Mouse (Mus musculus) monocyte, adult 5-6 weeks (primary cell): ENCODE measurements around the gene Ripk3. TPM values are rescaled to one million over a fixed set of nuclear protein-coding genes. Genes with fewer than 3 reads are reported as not detected.
"Not testable (repeated sequence)": the region's sequence is repeated elsewhere in the genome, so short reads cannot be mapped to it uniquely, and the experiment has no call there.

Experiments used
- ATAC-seq: fragments of 153-309, 156-312 bp; replicated peaks from 2 replicates; pipeline ENCODE4 v1.8.0; 2017; ENCODE audit warnings: mild to moderate bottlenecking; ENCODE audit not compliant: low TSS enrichment, insufficient number of reproducible peaks, severe bottlenecking, poor library complexity, low FRiP score
- total RNA-seq: library from RNA; stranded (forward); fragments of 200-1000, 200-491, 200-594 nt; gene quantifications from 3 replicates; pipeline ENCODE4 v1.2.3, GENCODE M21; 2017

Gene Ripk3
- total RNA-seq, 1 experiment from 2014 or later, result 18.7 TPM

DNA sequence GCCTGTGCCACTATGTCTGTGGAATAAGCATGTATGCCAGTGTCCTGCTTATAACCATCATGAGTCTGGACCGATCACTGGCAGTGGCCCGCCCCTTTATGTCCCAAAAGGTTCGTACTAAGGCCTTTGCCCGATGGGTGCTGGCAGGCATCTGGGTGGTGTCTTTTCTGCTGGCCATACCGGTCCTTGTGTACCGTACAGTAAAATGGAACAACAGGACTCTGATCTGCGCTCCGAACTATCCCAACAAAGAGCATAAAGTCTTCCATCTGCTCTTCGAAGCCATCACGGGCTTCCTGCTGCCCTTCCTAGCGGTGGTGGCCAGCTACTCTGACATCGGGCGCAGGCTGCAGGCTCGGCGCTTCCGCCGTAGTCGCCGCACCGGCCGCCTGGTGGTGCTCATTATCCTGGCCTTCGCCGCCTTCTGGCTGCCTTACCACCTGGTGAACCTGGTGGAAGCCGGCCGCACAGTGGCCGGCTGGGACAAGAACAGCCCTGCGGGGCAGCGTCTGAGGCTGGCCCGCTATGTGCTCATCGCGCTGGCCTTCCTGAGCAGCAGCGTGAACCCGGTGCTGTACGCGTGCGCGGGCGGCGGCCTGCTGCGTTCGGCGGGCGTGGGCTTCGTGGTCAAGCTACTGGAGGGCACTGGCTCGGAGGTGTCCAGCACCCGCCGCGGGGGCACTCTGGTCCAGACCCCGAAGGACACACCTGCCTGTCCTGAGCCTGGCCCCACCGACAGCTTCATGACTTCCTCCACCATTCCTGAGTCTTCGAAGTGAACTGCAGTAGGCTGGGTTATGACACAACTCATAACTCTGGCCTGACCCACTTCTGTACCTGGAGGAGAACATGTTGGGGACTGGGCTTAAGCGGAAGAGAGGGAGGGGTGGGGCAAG, 20.9 kb downstream of the Ripk3 start:
- no peak for ATAC-seq

DNA sequence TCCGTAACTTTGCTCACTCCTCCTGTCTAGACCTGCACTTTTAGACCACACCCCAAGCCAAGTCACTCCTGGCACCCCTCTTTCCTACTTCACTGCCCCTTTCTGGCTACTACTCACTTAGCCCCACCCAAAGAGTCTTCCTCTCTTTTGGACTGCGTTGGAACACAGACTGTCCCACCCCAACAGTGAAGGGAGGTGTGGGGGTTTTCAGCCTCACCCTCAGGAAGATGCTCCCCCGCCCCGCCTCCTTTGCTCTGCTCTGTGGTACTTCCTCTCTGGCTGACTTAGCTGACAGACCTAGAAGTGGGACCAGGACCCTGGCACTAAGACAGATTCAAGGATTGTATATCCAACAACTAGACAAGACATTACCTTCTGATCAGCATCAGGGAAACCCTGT, 23.0 kb downstream of the Ripk3 start, which contains the start of gene Ltb4r1:
Gene Ltb4r1, plus strand, starts transcription at position 267 of the 400 bp plus-strand sequence.
- peak; percentile 27; the same call in 1 of the 2 replicates for ATAC-seq

DNA sequence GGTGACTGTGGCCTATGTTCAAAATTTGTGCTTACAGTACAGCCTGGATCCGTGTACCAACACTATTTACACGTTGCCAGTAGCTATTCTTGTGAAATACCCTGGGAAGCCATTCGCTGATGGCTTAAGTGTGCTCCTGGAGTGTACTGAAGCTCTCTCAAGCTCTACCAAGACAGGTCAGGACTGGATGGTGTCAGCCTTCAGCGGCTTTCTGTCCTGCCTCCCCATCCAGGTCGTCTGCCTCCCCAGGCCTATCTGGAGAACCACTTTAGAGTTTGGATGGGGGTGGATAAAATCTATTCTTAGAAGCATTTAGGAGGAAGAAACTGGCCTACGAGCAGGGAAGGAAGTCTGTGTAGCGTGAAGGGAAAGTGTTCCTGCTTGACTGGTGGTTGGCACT, 25.5 kb downstream of the Ripk3 start:
- no peak for ATAC-seq

DNA sequence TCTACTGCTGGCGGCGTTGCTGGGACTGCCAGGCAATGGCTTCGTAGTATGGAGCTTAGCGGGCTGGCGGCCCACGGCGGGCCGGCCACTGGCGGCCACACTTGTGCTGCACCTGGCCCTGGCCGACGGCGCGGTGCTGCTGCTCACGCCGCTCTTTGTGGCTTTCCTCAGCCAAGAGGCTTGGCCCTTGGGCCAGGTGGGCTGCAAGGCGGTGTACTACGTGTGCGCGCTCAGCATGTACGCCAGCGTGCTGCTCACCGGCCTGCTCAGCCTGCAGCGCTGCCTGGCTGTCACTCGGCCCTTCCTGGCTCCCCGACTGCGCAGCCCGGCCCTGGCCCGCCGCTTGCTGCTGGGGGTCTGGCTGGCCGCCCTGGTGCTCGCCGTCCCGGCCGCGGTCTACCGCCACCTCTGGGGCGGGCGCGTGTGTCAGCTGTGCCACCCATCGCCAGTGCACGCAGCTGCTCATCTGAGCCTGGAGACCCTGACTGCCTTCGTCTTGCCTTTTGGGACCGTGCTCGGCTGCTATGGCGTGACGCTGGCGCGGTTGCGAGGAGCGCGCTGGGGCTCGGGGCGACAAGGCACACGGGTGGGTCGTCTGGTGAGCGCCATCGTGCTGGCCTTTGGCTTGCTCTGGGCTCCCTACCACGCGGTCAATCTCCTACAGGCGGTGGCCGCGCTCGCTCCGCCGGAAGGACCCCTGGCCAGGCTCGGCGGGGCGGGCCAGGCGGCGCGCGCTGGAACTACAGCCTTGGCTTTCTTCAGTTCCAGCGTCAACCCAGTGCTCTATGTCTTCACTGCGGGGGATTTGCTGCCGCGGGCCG, 26.5 kb downstream of the Ripk3 start:
- ATAC-seq, result no peak

DNA sequence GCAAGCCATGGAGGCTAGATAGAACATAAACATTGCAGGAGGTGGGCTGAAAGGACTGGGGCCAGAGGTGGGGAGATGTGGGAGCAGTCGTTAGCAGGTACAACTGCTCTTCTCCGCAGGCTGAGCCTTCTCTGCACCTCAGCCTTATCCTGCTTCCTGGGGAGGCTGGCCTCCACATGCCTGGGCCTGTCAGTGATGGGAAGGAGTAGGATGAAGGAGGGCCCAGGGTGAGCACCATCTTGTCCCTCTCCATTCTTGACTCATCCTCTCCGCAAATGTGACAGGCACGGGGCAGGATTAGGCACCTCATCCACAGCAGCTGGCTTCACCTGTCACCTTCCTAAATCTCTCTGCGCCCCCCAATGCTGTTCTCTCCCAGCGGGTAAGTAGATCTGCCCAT, 27.5 kb downstream of the Ripk3 start, which contains the start of gene Ltb4r2:
Gene Ltb4r2, plus strand, starts transcription at position 266 of the 400 bp plus-strand sequence.
- no peak for ATAC-seq

DNA sequence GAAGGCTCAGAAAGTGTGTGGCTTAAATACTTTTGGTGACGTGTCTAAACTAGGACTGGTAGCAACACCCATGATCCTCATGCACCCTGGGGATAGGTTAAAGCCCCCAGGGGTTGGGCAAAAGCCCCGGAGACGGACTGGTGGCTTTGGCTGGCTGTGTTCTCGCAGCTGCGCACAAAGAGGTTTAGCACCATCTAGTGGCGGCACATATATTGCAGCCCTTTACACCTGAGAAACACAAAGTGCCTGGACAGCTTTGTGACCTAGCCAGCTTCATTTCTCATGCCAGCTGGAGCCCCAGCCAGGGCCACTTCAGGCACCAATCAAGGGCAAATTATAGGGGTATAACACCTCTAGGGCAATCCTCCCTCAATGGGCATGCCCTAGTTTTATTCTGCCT, 28.5 kb downstream of the Ripk3 start:
- ATAC-seq, result not testable (repeated sequence)

DNA sequence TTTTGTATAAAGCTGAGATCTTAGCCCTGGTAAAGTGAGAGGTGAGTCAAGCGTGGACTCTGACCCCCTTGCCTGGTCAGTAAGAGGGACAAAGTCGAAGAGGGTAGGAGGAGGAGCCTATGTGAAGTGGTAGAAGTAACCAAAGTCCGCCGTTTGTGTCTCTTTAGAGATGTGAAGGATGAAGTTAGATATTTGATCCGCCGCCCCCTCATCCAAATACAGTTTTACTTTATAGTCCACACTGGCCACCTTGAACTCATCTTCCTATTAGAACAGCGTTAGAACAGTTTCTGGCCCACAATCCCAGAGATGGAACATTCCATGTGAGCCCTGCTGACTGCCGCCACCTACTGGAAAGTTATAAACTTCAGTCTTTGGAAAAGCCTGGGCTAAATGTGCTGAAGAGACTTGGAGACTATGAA, 30.3 kb downstream of the Ripk3 start, which contains the start of gene Cideb:
Gene Cideb, minus strand, starts transcription at position 96 of the 422 bp plus-strand sequence.
- no peak; the same call in 1 of the 2 replicates for ATAC-seq

DNA sequence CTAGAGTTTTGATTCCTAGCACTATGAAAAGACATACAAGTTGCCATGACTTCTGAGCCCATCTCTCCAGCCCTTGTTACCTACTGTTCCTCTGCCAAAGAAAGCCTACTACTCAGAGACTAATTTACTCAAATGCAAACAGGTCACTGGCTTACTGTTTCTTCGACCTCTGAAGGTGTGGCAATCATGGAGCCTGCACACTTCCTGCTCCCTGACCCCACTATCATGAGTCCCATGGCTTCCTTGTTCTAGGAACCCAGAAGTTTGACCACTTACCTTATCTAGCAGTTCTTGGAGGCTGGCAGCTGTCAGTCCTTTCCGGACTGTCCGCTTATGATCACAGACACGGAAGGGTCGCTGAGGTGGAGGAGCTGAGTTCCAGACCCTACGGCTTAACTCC, 31.1 kb downstream of the Ripk3 start:
- ATAC-seq, result no peak

DNA sequence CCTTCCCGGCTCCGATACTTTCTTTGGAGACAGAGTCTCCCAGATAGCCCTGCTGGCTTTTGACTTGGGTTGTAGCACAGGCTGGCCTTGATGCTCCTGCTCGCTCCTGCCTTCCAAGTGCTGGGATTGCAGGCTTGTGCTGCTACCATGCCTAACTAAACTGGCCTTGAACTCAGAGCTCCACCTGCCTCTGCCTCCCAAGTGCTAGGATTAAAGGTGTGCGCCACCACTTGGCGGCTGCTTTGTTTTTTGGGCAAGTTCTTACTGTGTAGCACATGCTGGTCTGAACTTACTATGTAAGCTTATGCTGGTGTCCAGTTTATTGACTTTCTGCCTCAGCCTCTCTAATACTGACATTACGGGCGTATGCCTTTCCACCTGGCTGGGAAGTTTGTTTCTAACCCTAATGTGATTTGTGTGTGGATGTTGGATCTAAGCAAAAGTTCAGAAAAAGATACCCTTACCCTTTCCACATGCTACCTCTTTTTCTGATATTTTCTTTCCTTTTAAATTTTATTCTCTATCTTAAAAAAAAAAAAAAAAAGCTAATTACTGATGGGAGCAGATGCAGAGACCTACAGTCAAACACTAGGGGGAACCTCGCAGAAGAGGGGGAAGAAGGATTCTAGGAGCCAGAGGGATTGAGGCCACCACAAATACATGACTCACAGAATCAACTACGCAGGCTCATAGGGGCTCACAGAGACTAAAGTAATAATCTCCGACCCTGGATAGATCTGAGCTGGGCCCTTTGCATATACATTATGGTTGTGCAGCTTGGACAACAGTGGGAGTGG, 41.4 kb downstream of the Ripk3 start:
- ATAC-seq, result no peak

DNA sequence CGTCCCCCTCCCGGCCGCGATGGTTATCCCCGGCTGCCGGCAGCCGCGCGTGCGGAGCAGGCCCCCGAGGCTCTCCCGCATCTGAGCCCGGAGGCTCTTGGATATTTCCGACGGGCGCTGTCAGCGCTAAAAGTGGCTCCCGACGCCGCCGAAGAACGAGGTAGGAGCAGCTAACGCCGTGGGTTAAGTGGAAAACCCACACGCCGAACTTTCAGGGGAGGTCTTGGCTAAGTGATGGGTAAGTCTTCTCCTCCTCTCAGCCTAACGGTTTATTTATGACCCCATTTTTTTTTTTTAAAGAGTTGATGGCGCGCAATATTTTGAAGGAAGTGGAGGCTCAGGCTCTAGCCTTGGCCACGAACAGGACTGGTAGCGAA, 42.8 kb downstream of the Ripk3 start:
- ATAC-seq, result no peak

DNA sequence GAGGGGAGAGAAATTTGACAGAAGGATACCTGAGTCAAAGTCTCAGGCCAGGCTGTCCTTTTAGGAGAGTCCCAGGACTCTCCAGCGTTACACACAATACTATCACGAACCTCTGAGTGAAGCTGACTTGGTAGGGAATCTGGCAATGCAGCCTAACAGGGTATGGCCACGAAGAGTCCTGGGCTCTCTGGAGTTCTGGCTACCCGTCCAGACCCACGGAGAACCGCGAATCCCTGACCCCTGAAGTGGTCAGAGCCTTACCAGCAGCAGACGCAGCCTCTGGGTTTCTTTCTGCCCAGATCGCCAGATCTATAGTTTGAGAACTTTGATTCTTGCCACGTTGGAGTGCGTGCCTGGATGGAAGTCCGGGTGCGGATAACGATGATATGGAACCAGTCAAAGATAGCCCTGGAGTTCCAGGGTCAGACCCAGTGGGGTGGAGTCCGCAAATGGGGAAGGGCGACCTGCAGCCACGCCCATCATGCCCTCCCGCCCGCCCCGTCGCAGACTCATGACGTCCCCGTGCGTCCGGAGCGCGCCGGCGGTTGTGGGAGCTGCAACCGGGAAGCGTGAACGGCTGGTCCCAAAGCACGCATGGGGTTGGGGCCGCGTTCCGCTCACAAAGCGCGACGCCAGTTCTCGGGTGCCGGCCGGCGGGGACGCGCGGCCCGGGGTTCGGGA, 43.3 kb downstream of the Ripk3 start, which contains the start of the genes Dhrs1 and Nop9:
Gene Dhrs1, minus strand, starts transcription at position 511 of the 681 bp plus-strand sequence.
Gene Nop9, plus strand, starts transcription at position 514 of the 681 bp plus-strand sequence.
- peak; percentile 73 for ATAC-seq

DNA sequence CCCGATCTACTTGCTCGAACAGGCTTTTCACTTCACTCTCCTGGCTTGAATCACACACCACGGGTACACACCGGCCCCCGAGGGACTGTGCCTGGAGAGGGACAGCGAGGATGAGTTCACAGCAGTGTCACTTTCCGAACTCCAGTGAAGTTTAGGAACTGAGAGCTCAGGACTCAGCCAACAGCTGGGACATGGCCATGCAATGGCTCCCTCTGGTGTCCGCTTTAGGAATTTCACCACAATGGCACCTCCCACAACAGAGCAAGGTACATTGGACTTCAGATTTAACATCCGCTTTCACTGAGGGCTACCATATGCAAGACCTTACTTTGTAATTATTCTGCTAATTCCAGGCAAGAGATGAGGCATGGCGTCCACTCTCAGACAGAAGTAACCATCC, 45.0 kb downstream of the Ripk3 start:
- ATAC-seq, result peak; percentile 84

DNA sequence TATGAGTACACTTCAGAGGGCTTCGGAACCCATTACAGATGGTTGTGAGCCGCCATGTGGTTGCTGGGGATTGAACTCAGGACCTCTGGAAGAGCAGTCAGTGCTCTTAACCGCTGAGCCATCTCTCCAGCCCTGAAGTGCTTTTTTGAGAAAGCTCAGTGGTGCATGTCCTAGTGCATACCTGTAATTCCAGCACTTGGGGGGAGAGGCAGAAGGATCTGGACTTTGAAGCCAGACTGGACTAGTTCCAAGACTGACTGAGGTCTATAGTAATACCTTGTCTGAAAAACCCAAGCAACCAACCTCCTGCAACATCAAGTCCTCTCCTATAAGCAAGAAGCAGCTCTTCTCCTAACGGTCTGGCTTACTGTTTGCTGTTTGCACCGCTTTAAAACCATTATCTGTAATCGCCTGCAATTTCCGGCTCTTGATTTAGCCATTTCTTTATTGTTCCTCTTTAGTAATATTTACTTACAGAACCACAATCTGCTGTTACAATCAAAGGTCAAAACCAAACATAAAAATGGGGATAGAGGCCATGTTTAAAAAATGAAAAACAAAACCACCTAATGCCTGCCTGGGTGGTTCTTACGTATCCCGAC, 51.5 kb downstream of the Ripk3 start:
- ATAC-seq, result no peak

DNA sequence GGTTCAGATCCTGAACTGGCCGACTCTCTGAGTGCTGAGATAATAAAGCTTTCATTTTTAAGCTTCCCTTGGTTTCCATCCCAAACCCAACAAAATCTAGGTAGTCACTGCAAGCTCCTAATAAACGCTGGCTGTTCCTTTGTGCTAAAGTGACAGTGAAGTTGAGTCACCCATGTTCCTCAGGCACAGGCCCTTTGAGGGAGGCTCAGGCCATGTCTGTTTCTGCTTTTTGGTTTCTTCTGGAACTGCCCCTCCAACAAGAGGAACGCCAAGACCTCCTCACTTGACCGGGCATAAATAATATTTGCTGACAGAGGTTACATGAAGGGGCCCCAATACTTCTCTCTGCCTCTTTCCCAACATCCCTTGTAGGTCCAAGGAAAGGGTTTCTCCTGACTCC, 52.9 kb downstream of the Ripk3 start:
- ATAC-seq, result peak; percentile 48; the same call in 1 of the 2 replicates

DNA sequence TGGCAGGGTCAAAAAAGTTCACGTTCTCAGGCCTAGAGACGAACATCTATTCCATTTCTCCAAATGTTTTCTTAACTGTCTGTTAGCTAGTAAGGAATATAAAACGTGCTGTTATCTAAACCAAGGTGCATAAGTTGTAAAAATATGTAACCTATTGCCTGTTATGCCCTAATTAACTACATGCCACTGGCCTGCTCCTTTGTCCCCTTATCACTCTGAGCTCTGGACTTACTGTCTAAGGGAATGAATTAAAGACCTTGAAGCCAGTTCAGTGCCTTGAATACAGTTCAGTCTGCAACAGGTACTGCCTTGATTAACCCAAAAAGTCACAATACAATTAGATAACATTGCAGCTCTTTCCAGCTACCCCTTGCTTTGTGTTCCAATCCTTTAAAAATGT, 53.3 kb downstream of the Ripk3 start:
- no peak for ATAC-seq
